Mouse (Mus musculus): ENCODE measurements around the gene Gm32802.
"Not testable (repeated sequence)": the region's sequence is repeated elsewhere in the genome, so short reads cannot be mapped to it uniquely, and the experiment has no call there.

Gm32802 gene

GRCm38 (mm10) chr10:118258388-118258787 lies at the start of gene Gm32802:
TSS of gene Gm32802 (plus strand) at chr10:118258688.
- not testable (repeated sequence) for DNase-seq (ENCODE audit: low read depth, low spot score)

GRCm38 (mm10) chr10:118215719-118216393 lies 42.6 kb upstream of the Gm32802 start:
- DNase-seq (ENCODE audit: low read depth, low spot score): not testable (repeated sequence)

DNA sequence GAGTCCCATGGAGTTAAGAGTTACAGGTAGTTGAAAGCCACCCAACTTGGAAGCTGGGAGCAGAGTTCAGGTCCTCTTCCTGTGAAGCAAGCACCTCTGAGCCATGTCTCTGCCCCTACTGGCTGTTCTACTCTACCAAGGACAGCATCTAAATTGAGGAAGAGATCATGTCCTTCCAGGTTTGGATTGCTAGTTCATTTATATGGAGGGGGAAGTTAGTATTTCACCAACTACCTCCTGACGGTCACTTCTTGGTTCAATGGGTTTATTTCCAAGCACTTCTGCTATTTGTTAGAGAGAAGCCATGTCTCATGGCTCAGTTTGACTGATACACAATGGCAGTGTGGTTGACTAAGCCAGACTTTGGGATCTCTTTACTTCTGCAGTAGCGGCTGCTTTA lies 30.9 kb upstream of the Gm32802 start:
- DNase-seq (ENCODE audit: low read depth, low spot score): not testable (repeated sequence)

DNA sequence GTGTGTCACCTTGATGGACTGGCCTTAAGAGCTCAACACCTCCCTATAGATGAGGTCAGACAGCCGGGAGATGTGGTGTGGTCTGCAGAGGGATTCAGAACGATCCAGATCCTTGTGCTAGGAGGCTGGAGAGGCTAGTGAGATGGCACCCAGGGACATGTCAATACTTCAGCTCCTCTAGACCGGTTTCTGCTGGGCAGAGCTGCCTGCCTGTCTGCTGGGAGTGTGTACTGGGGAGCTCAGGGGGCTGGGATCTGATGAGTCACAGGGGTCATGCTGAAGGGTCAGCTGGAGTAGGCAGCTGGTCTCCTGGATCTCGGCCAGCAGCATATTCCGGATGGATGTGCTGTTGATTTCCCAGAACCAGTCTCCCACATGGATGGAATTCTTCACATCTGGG lies 25.9 kb upstream of the Gm32802 start:
- DNase-seq (ENCODE audit: low read depth, low spot score): not testable (repeated sequence)

GRCm38 (mm10) chr10:118240680-118241079 lies 17.8 kb upstream of the Gm32802 start, which contains the start of gene Gm32717:
TSS of gene Gm32717 (minus strand) at chr10:118240780.
- DNase-seq (ENCODE audit: low read depth, low spot score): not testable (repeated sequence)

DNA sequence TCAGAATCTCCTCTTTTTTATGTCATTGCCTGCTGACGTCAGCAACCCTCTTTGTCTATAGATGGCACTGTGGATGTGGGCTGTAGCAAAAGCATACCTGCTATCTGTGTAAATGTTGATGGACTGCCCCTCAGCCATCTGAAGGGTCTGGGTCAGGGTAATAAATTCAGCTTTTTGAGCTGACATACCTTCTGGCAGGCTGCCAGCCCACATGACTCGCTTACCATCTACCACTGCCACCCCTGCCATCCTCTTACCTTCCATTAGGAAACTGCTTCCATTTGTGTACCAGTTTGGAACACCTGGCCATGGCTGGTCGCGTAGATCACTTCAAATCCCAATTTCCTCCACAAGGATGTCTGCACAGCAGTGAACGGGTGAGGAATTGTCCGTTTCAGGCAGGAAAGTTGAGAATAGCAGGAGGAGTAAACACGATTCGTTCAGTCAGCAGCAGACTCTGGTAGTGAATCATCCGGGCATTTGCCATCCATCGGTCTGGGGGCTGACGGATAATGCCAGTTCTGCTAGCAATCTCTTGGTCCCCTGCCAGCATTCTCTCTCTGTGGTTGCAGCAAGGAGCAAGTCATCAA lies 9.4 kb upstream of the Gm32802 start:
- not testable (repeated sequence) for DNase-seq (ENCODE audit: low read depth, low spot score)

GRCm38 (mm10) chr10:118250852-118251295 lies 7.6 kb upstream of the Gm32802 start:
- DNase-seq (ENCODE audit: low read depth, low spot score): no peak

DNA sequence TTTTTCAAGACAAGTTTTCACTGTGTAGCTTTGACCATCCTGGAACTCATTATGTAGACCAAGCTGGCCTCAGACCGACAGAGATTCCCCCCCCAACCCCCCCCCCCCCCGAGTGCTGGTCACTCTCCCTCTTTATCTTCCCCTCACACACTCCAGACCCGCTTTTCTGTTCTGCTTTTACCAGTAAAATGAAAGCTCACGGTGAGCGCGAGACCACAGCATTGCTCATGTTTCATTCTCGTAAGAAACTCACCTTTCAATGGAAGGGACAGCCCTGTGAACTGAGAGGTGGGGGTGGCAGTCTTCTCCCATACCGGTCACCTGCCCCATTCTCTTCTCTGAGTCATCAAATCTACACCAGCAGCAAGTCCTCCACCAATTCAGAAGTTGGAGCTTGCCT lies 10.3 kb downstream of the Gm32802 start:
- not testable (repeated sequence) for DNase-seq (ENCODE audit: low read depth, low spot score)

GRCm38 (mm10) chr10:118271416-118271815 lies 12.9 kb downstream of the Gm32802 start:
- not testable (repeated sequence) for DNase-seq (ENCODE audit: low read depth, low spot score)

- DNase-seq (ENCODE audit: low read depth, low spot score): not testable (repeated sequence)
Observed at GRCm38 (mm10) chr10:118278069-118278468, 19.6 kb downstream of the Gm32802 start.

GRCm38 (mm10) chr10:118282565-118282964 lies 24.1 kb downstream of the Gm32802 start:
- not testable (repeated sequence) for DNase-seq (ENCODE audit: low read depth, low spot score)

- not testable (repeated sequence) for DNase-seq (ENCODE audit: low read depth, low spot score)
Observed at GRCm38 (mm10) chr10:118283016-118283415, 24.5 kb downstream of the Gm32802 start.

- no peak for DNase-seq (ENCODE audit: low read depth, low spot score)
Observed at GRCm38 (mm10) chr10:118294938-118295337, 36.5 kb downstream of the Gm32802 start, which contains the start of gene Iltifb. TSS of gene Iltifb (minus strand) at chr10:118295038.

DNA sequence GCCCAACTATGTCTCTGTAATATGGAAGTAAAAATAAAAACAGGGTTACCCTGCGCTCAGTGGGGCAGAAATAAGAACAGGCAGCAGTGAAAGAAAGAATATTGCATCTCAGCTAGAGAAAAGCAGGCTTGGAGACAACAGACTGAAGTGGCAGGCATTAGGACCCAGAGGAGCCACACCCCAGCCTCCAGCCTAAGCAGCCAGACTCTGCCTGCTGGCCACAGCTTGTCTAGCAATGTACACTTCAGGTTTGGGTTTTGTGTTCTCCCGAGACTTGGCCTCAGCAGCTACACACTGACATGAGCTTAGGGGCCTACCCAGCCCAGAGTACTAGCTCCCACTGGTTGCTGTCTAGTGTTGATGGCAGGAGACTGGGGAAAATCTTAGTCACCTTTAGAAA lies 43.6 kb downstream of the Gm32802 start:
- not testable (repeated sequence) for DNase-seq (ENCODE audit: low read depth, low spot score)

All from skeletal muscle tissue, adult 2 months (tissue).